Mouse (Mus musculus): ENCODE data around the gene Olfr417. TPM values are rescaled to one million over a fixed set of nuclear protein-coding genes. Genes with fewer than 3 reads are reported as not detected.

Gene Olfr417
- polyA plus RNA-seq, 1 experiment, result not detected

DNA sequence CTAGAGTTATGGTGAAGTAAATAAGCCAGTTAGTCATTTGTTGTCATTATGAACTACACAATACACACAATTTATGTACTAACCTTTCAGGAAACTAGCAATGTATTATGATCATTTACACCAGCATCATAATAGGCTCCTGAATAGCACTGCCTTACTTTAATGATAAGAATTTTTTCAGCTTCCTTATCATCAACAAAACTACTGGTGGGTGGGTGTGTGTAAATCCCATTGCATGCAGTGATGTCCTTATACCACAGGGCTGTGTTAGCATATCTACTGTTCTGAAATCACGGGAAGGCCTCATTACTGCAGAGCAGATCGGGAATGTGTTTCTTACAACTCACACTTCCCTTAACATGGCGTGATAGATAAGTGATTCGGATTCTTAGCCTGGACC lies 58.0 kb downstream of the Olfr417 start:
- TF ChIP-seq POLR2A (IDR thresholded peaks at IDR 0.05; ENCODE audit: low read depth, low read length) (no peak), CTCF (IDR thresholded peaks at IDR 0.05; ENCODE audit: extremely low read depth, insufficient read depth, insufficient read length, insufficient replicate concordance) (no peak)
- no peaks in the 10 kb centered on the region for H3K36me3 ChIP-seq (ENCODE audit: control insufficient read depth, insufficient read depth, low read length)
- H3K27ac ChIP-seq (ENCODE audit: insufficient read depth, low read length), result no peak overlapping the region
- WGBS, result 82% methylated on average over 4 of the region's 4 CpGs
- H3K4me3 ChIP-seq (ENCODE audit: extremely low read depth, insufficient read depth, insufficient read length), result no peak overlapping the region
- H3K4me1 ChIP-seq (ENCODE audit: control insufficient read depth, insufficient read depth, insufficient read length), result no peaks in the 10 kb centered on the region
- no peaks in the 10 kb centered on the region for H3K27me3 ChIP-seq (ENCODE audit: control insufficient read depth, insufficient read depth, low read length)
- no peak for DNase-seq (ENCODE audit: low read depth in 1 of 2, low spot score in 2 of 2)

- Histone ChIP-seq H3K36me3 (ENCODE audit: control insufficient read depth, insufficient read depth, low read length) (no peaks in the 10 kb centered on the region), H3K27ac (ENCODE audit: insufficient read depth, low read length) (no peak within 1 kb of the TSS), H3K4me1 (ENCODE audit: control insufficient read depth, insufficient read depth, insufficient read length) (no peaks in the 10 kb centered on the region), H3K4me3 (ENCODE audit: extremely low read depth, insufficient read depth, insufficient read length) (no peak within 1 kb of the TSS), H3K27me3 (ENCODE audit: control insufficient read depth, insufficient read depth, low read length) (no peaks in the 10 kb centered on the region)
- TF ChIP-seq POLR2A (IDR thresholded peaks at IDR 0.05; ENCODE audit: low read depth, low read length) (no peak), CTCF (IDR thresholded peaks at IDR 0.05; ENCODE audit: extremely low read depth, insufficient read depth, insufficient read length, insufficient replicate concordance) (no peak)
- no peak for DNase-seq (ENCODE audit: low read depth in 1 of 2, low spot score in 2 of 2)
- 75% methylated on average over 1 of the region's 1 CpGs for WGBS
Measured at GRCm38 (mm10) chr1:174423764-174424163, 58.8 kb downstream of the Olfr417 start, which contains the start of gene Olfr414. Olfr414 (plus strand) TSS chr1:174424064.

Other genes starting within 250 kb of the Olfr417 start
- gene Olfr231, start 244.0 kb upstream of the Olfr417 start, polyA plus RNA-seq (2012; rRNA removed), result not detected in 2 replicates
- gene Olfr424, start 233.6 kb upstream of the Olfr417 start, polyA plus RNA-seq (2012; rRNA removed), result not detected in 2 replicates
- gene Olfr420, start 209.5 kb upstream of the Olfr417 start, polyA plus RNA-seq (2012; rRNA removed), result not detected in 2 replicates
- gene Spta1, start 192.3 kb upstream of the Olfr417 start, polyA plus RNA-seq (2012; rRNA removed), result 2.4 and 3.2 TPM in 2 replicates
- not detected in 2 replicates for gene Olfr419, start 113.1 kb upstream of the Olfr417 start, polyA plus RNA-seq (2012; rRNA removed)
- not detected in 2 replicates for gene Mptx1, start 34.6 kb upstream of the Olfr417 start, polyA plus RNA-seq (2012; rRNA removed)
- gene Olfr248, start 25.9 kb downstream of the Olfr417 start, polyA plus RNA-seq (2012; rRNA removed), result not detected in 2 replicates
- 0.12 and 0.14 TPM in 2 replicates for gene Olfr414, start 58.9 kb downstream of the Olfr417 start, polyA plus RNA-seq (2012; rRNA removed)
- not detected in 2 replicates for gene Olfr220, start 77.0 kb downstream of the Olfr417 start, polyA plus RNA-seq (2012; rRNA removed)
- gene Fmn2, start 136.7 kb downstream of the Olfr417 start, polyA plus RNA-seq (2012; rRNA removed), result 0.04 and 0.06 TPM in 2 replicates

All from spleen, adult 2 months (tissue).